Mouse (Mus musculus) CH12.LX (cell line): Measurements from ENCODE around the gene Mycbp. TPM values are rescaled to one million over a fixed set of nuclear protein-coding genes. Genes with fewer than 3 reads are reported as not detected.

Experiments
- DNase-seq: peaks from one replicate; pipeline ENCODE4 v3.0.0-alpha.2; 2013; ENCODE audit errors: extremely low read depth
- H3K27ac ChIP-seq: 2 replicates; pipeline ENCODE4 v1.5.1; 2012; ENCODE audit warnings: low read depth, mild to moderate bottlenecking, control low read depth, moderate library complexity; ENCODE audit not compliant: insufficient read depth
- H3K27me3 ChIP-seq: replicated peaks from 2 replicates; pipeline ENCODE3; 2012; ENCODE audit warnings: inconsistent platforms
- H3K36me3 ChIP-seq, 2 experiments: replicated peaks in 1 of 2; 2 replicates each; pipeline versions ENCODE3 to v1.6.1; 2012; ENCODE audit warnings: inconsistent platforms in 1 of 2, low read length in 1 of 2, mild to moderate bottlenecking in 1 of 2, mixed read lengths in 1 of 2, moderate library complexity in 1 of 2; ENCODE audit not compliant: control insufficient read depth in 1 of 2, insufficient read depth in 1 of 2
- H3K4me1 ChIP-seq, 2 experiments: 2 replicates each; pipeline ENCODE4 v1.6.1; 2012; ENCODE audit warnings: inconsistent platforms in 1 of 2, moderate library complexity in 1 of 2; ENCODE audit not compliant: insufficient read depth in 2 of 2, control insufficient read depth in 1 of 2
- H3K4me2 ChIP-seq: 2 replicates; pipeline ENCODE4 v1.6.1; 2012; ENCODE audit warnings: low read depth, mild to moderate bottlenecking, control low read depth; ENCODE audit not compliant: poor library complexity, insufficient read depth, severe bottlenecking
- H3K4me3 ChIP-seq, 3 experiments: fragments of 150-350 bp in 1 of 3; sonication (generic) in 1 of 3; replicated peaks in 1 of 3; 2 replicates each; pipeline versions ENCODE3 to v1.5.1; 2011 to 2012; ENCODE audit warnings: low read depth in 2 of 3, low read length in 2 of 3, mild to moderate bottlenecking in 2 of 3, moderate library complexity in 2 of 3, control low read depth in 1 of 3, improper control_type of control experiment in 1 of 3, inconsistent platforms in 1 of 3, mixed read lengths in 1 of 3; ENCODE audit not compliant: poor library complexity in 1 of 3
- H3K79me2 ChIP-seq: replicated peaks from 2 replicates; pipeline ENCODE4 v1.6.1; 2012; ENCODE audit warnings: mild to moderate bottlenecking, moderate library complexity; ENCODE audit not compliant: control insufficient read depth, poor library complexity, insufficient read depth, severe bottlenecking; ENCODE audit errors: extremely low read depth
- H3K9ac ChIP-seq: 2 replicates; pipeline ENCODE4 v1.6.1; 2012; ENCODE audit warnings: low read depth, mild to moderate bottlenecking, control low read depth, moderate library complexity; ENCODE audit not compliant: insufficient read depth
- H3K9me3 ChIP-seq: replicated peaks from 2 replicates; pipeline ENCODE3; 2012; ENCODE audit warnings: low read length, inconsistent platforms, mixed read lengths
- CHD2 ChIP-seq: IDR thresholded peaks from 2 replicates; pipeline ENCODE4 v1.6.1; 2011; ENCODE audit warnings: low read length, improper control_type of control experiment
- EP300 ChIP-seq: IDR thresholded peaks from 2 replicates; pipeline ENCODE4 v1.6.1; 2011; ENCODE audit warnings: low read length, improper control_type of control experiment
- ETS1 ChIP-seq: conservative IDR thresholded peaks from 2 replicates; pipeline ENCODE4 v1.6.1; 2012; ENCODE audit warnings: low read depth, mild to moderate bottlenecking, inconsistent platforms, low read length, improper control_type of control experiment, moderate library complexity
- GABPA ChIP-seq: IDR thresholded peaks from 2 replicates; pipeline ENCODE4 v1.6.1; 2012; ENCODE audit warnings: low read depth, low read length, improper control_type of control experiment, inconsistent platforms; ENCODE audit not compliant: insufficient replicate concordance
- JUND ChIP-seq: conservative IDR thresholded peaks from 2 replicates; pipeline ENCODE4 v1.6.1; 2011; ENCODE audit warnings: low read depth, low read length, improper control_type of control experiment
- KAT2A ChIP-seq: IDR thresholded peaks from 2 replicates; pipeline ENCODE4 v1.6.1; 2012; ENCODE audit warnings: low read length, improper control_type of control experiment, inconsistent platforms; ENCODE audit not compliant: insufficient replicate concordance
- MAFK ChIP-seq: IDR thresholded peaks from 2 replicates; pipeline ENCODE4 v1.6.1; 2011; ENCODE audit warnings: low read length, improper control_type of control experiment; ENCODE audit not compliant: insufficient replicate concordance
- MAX ChIP-seq: IDR thresholded peaks from 2 replicates; pipeline ENCODE4 v1.6.1; 2011; ENCODE audit warnings: low read length, improper control_type of control experiment
- MXI1 ChIP-seq: IDR thresholded peaks from 2 replicates; pipeline ENCODE4 v1.6.1; 2011; ENCODE audit warnings: mild to moderate bottlenecking, low read depth, low read length, improper control_type of control experiment
- MYC ChIP-seq: IDR thresholded peaks from 2 replicates; pipeline ENCODE4 v1.6.1; 2011; ENCODE audit warnings: low read depth, mild to moderate bottlenecking, improper control_type of control experiment, low read length
- NELFE ChIP-seq: IDR thresholded peaks from 2 replicates; pipeline ENCODE4 v1.6.1; 2011; ENCODE audit warnings: low read depth, low read length, improper control_type of control experiment
- NRF1 ChIP-seq: IDR thresholded peaks from 2 replicates; pipeline ENCODE4 v1.6.1; 2014; ENCODE audit warnings: low read depth, mild to moderate bottlenecking, inconsistent platforms, low read length, improper control_type of control experiment, moderate library complexity
- RAD21 ChIP-seq: IDR thresholded peaks from 2 replicates; pipeline ENCODE4 v1.6.1; 2011; ENCODE audit warnings: low read depth, mild to moderate bottlenecking, low read length, improper control_type of control experiment, moderate library complexity
- RCOR1 ChIP-seq: conservative IDR thresholded peaks from 2 replicates; pipeline ENCODE4 v1.6.1; 2012; ENCODE audit warnings: low read depth, mild to moderate bottlenecking, inconsistent platforms, low read length, improper control_type of control experiment
- TBP ChIP-seq: conservative IDR thresholded peaks from 2 replicates; pipeline ENCODE4 v1.6.1; 2011; ENCODE audit warnings: low read depth, low read length, improper control_type of control experiment
- TCF12 ChIP-seq: IDR thresholded peaks from 2 replicates; pipeline ENCODE4 v1.6.1; 2014; ENCODE audit warnings: low read depth, mild to moderate bottlenecking, inconsistent platforms, low read length, improper control_type of control experiment
- ZC3H11A ChIP-seq: IDR thresholded peaks from 2 replicates; pipeline ENCODE4 v1.6.1; 2012; ENCODE audit warnings: low read depth, mild to moderate bottlenecking, inconsistent platforms, low read length, improper control_type of control experiment
- ZKSCAN1 ChIP-seq: IDR thresholded peaks from 2 replicates; pipeline ENCODE4 v1.6.1; 2012; ENCODE audit warnings: low read depth, inconsistent platforms, low read length, improper control_type of control experiment, borderline replicate concordance
- ZNF384 ChIP-seq: IDR thresholded peaks from 2 replicates; pipeline ENCODE4 v1.6.1; 2012; ENCODE audit warnings: low read depth, low read length, improper control_type of control experiment, inconsistent platforms
- dilution Hi-C: fragments of 300-500 bp; cut with MboI; formaldehyde crosslinking; loops from 2 replicates; pipeline ENCODE4 v1.14.3; 2020; ENCODE audit warnings: low sequenced_read_pairs; ENCODE audit not compliant: extremely low pct_unique_long_range_greater_than_20kb, extremely low pct_ligation_motif_present
- in situ Hi-C: fragments of 300-500 bp; cut with MboI; formaldehyde crosslinking; loops from 3 replicates; pipeline ENCODE4 v1.14.3; 2019; ENCODE audit warnings: low sequenced_read_pairs, low pct_ligation_motif_present, low pct_unique_long_range_greater_than_20kb, mixed read lengths
- polyA plus RNA-seq: library from polyadenylated mRNA; unstranded; fragments of >175 nt; gene quantifications from 2 replicates; pipeline ENCODE4 v1.2.1, GENCODE M21; 2012; ENCODE audit warnings: low read depth; ENCODE audit not compliant: insufficient read length
- total RNA-seq, 2 experiments: library from RNA; depleted of rRNA; stranded (reverse); fragments of 300-350 nt in 1 of 2; fragments of >200 nt in 1 of 2; gene quantifications; 2 replicates each; pipeline ENCODE4 v1.2.3; 2012 to 2014

Mycbp gene
- total and polyA plus RNA-seq, 3 experiments, result 33.8 to 54.4 (median 46.9) TPM

DNA sequence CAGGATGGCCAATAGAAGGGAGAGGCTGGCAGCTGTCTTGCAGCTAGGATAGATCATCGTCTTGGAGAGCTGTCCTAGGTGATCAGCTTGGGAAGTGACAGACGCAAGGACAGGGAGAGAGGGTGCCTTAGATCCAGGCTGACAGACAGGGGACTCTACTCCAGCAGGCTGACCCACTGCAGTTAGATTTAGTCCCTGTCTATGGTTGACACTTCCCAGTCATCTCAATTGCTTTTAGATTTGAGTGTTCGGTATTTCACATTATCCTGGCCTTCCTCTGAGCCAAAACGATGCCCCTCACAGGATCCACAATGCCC is 52.8 kb downstream of the Mycbp start:
- DNase-seq, result no peak
- no peaks in the 10 kb centered on the region for H3K4me1 ChIP-seq
- no peak overlapping the region for H3K9ac ChIP-seq
- in situ Hi-C loops, result loop anchor here (10.0 to 25.0 kb wide), 2 partner anchors 77 to 180 kb away; no protein-coding TSS in a partner anchor
- dilution Hi-C loops, result no loop called here
- H3K4me3 ChIP-seq, result no peak overlapping the region
- H3K36me3 ChIP-seq, result no peaks in the 10 kb centered on the region
- H3K4me2 ChIP-seq, result no peak overlapping the region
- H3K79me2 ChIP-seq, result no peaks in the 10 kb centered on the region
- TF ChIP-seq TCF12 (no peak), ZKSCAN1 (no peak), MYC (no peak), TBP (no peak), MAX (no peak), ZC3H11A (no peak)
- peaks cover 88% of the 10 kb centered on the region for H3K27me3 ChIP-seq
- H3K27ac ChIP-seq, result no peak overlapping the region
- no peaks in the 10 kb centered on the region for H3K9me3 ChIP-seq

DNA sequence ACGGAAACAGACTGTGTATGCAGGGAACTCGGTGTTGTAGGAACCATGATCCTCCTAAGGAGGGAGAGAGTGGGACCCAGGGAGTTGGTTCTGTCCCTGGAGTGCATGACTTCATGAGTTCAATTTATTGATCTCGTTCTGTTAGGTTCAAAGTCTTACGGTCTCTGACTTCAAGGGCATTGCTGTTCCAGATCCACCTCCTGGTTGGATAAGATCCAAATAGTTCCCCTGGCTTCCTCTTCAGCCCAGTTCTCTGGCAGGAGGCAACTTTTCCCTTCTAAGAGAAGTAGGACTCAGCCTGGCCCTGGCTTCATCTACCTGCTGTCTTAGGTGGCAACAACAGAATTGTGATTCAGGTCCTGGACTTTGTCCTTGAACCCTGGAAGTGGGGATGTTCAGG is 53.3 kb downstream of the Mycbp start:
- Histone ChIP-seq H3K4me1 (no peaks in the 10 kb centered on the region), H3K4me2 (no peak overlapping the region), H3K36me3 (no peaks in the 10 kb centered on the region), H3K9me3 (no peaks in the 10 kb centered on the region), H3K27me3 (peaks cover 88% of the 10 kb centered on the region), H3K27ac (no peak overlapping the region), H3K9ac (no peak overlapping the region), H3K79me2 (no peaks in the 10 kb centered on the region), H3K4me3 (no peak overlapping the region)
- in situ Hi-C loops (loop anchor here (10.0 to 25.0 kb wide), 2 partner anchors 77 to 179 kb away; no protein-coding TSS in a partner anchor), dilution Hi-C loops (no loop called here)
- no peak for DNase-seq
- TF ChIP-seq RCOR1, result no peak
- TF ChIP-seq ETS1, result no peak
- no peak for TF ChIP-seq MAFK

DNA sequence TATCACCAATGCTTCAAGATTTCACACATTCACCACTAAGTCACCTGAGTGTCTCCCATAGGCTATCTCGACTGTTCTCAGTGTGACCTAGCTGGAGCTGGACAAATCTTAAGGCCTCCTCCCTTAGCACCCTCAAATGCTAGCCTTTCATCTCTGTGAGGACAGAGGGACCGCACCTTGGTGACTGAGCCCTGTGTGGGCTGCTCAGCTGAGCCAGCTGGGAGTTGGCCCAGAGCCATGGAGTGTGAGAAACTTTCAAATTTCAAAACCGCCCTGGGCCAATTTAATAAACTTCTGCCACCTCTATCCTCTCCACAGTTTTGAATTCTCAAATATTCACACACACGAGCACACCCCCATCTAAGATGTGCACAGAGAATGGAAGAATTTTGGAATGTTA is 56.3 kb downstream of the Mycbp start:
- TF ChIP-seq TCF12, result no peak
- TF ChIP-seq GABPA, result no peak
- TF ChIP-seq MYC, result no peak
- no peak for TF ChIP-seq CHD2
- TF ChIP-seq EP300, result no peak
- no peak for TF ChIP-seq JUND
- no peak for TF ChIP-seq MAFK
- TF ChIP-seq NRF1, result no peak
- TF ChIP-seq NELFE, result no peak
- TF ChIP-seq RAD21, result no peak
- TF ChIP-seq MXI1, result no peak
- no peak for TF ChIP-seq KAT2A
- no peak for TF ChIP-seq TBP
- no peak for TF ChIP-seq ZNF384
- TF ChIP-seq, all 38 proteins: peak for 0
- Histone ChIP-seq H3K27ac (no peak overlapping the region), H3K4me2 (no peak overlapping the region), H3K27me3 (peaks cover 93% of the 10 kb centered on the region), H3K4me1 (no peaks in the 10 kb centered on the region), H3K9ac (no peak overlapping the region), H3K79me2 (no peaks in the 10 kb centered on the region), H3K9me3 (no peaks in the 10 kb centered on the region), H3K36me3 (no peaks in the 10 kb centered on the region), H3K4me3 (no peak overlapping the region)
- no peak for DNase-seq
- in situ Hi-C loops, result loop anchor here (25.0 kb wide), 1 partner anchor 176 kb away; no protein-coding TSS in a partner anchor
- dilution Hi-C loops, result no loop called here
